Mouse (Mus musculus) heart, postnatal 0 days (tissue): Measurements from ENCODE around the gene Kmt5b.

Experiments
- CTCF ChIP-seq: IDR thresholded peaks from 2 replicates; pipeline ENCODE4 v1.5.1; 2016; ENCODE audit warnings: antibody characterized with exemption, control low read depth, low read depth
- EP300 ChIP-seq: IDR thresholded peaks from 2 replicates; pipeline ENCODE4 v1.6.1; 2016; ENCODE audit warnings: antibody characterized with exemption, low read depth

- no peak for TF ChIP-seq CTCF
- no peak for TF ChIP-seq EP300
These were observed 13.5 kb upstream of the Kmt5b start for GRCm38 (mm10) chr19:3753738-3754137.
